Mouse (Mus musculus): ENCODE measurements around the gene Yes1. TPM values are rescaled to one million over a fixed set of nuclear protein-coding genes. Genes with fewer than 3 reads are reported as not detected.

The Yes1 gene
- polyA plus RNA-seq, 1 experiment from 2014 or later, result 26.9 TPM

DNA sequence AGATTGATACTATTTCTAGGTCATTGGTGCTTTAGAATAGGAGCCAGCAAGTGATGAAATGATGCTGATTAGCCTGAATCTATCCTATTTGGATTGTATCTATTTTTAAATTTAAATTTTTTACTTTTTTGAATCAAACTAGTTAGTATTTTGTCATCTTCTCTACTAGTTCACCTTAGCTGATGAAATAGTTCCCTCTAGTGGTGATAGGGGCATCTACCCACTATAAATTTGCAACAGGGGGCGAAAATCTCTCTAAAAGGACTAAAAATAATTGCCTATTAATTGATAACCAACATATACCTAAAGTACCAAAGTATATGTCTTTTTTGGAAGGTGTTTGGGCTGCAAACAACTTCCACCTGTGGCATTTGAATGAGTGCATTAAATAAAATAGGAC is 46.4 kb downstream of the Yes1 start:
- no peaks in the 10 kb centered on the region for H3K9me3 ChIP-seq (ENCODE audit: control insufficient read depth, low read length)
- H3K4me3 ChIP-seq (ENCODE audit: low read length), result no peak overlapping the region
- no peak overlapping the region for H3K4me2 ChIP-seq (ENCODE audit: low read depth, low read length)
- H3K27me3 ChIP-seq (replicated peaks; ENCODE audit: control insufficient read depth, insufficient read depth, low read length), result no peaks in the 10 kb centered on the region
- H3K4me1 ChIP-seq (ENCODE audit: control insufficient read depth, insufficient read depth, low read length), result no peaks in the 10 kb centered on the region
- no peak overlapping the region for H3K27ac ChIP-seq (ENCODE audit: low read length)
- H3K9ac ChIP-seq (ENCODE audit: low read depth, low read length), result no peak overlapping the region
- WGBS, result 52% methylated on average over 1 of the region's 1 CpGs
- ATAC-seq, result no peak
- no peaks in the 10 kb centered on the region; the same call in 1 of the 2 replicates for H3K36me3 ChIP-seq (ENCODE audit: control insufficient read depth, insufficient read depth, low read length)

DNA sequence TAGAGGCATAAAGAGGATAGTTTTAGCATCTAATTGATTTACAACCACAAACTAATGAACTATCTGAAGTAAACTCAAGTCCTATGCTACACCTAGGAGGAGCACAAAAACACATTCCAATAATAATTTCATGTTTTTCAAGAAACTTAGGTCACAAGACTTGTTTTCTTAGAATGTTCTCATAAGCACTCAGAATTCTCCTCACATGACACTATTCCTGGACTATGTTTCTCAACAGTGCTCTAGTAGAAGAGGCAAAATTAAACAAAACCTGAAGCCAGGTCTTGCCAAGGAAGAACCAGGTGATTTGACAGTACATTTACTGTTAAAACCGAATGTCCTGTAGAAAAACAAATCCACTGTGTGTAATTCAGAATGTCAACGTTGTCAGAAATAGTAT is 71.5 kb downstream of the Yes1 start:
- no peak overlapping the region for H3K4me3 ChIP-seq (ENCODE audit: low read length)
- no peak overlapping the region for H3K4me2 ChIP-seq (ENCODE audit: low read depth, low read length)
- H3K4me1 ChIP-seq (ENCODE audit: control insufficient read depth, insufficient read depth, low read length), result no peaks in the 10 kb centered on the region
- H3K27me3 ChIP-seq (replicated peaks; ENCODE audit: control insufficient read depth, insufficient read depth, low read length), result no peaks in the 10 kb centered on the region
- ATAC-seq, result no peak
- H3K36me3 ChIP-seq (ENCODE audit: control insufficient read depth, insufficient read depth, low read length), result peaks cover 5% of the 10 kb centered on the region; the same call in 1 of the 2 replicates
- 56% methylated on average over 2 of the region's 2 CpGs for WGBS
- H3K9me3 ChIP-seq (ENCODE audit: control insufficient read depth, low read length), result no peaks in the 10 kb centered on the region
- H3K27ac ChIP-seq (ENCODE audit: low read length), result no peak overlapping the region; the same call in 1 of the 2 replicates
- H3K9ac ChIP-seq (ENCODE audit: low read depth, low read length), result no peak overlapping the region

- H3K9me3 ChIP-seq (ENCODE audit: control insufficient read depth, low read length), result no peaks in the 10 kb centered on the region
- H3K9ac ChIP-seq (ENCODE audit: low read depth, low read length), result no peak overlapping the region; the same call in 1 of the 2 replicates
- WGBS, result 53% methylated on average over 2 of the region's 2 CpGs
- H3K27me3 ChIP-seq (replicated peaks; ENCODE audit: control insufficient read depth, insufficient read depth, low read length), result no peaks in the 10 kb centered on the region
- H3K4me3 ChIP-seq (ENCODE audit: low read length), result no peak overlapping the region
- no peak for ATAC-seq
- H3K4me1 ChIP-seq (ENCODE audit: control insufficient read depth, insufficient read depth, low read length), result no peaks in the 10 kb centered on the region
- H3K27ac ChIP-seq (ENCODE audit: low read length), result no peak overlapping the region
- no peaks in the 10 kb centered on the region for H3K36me3 ChIP-seq (ENCODE audit: control insufficient read depth, insufficient read depth, low read length)
- no peak overlapping the region for H3K4me2 ChIP-seq (ENCODE audit: low read depth, low read length)
These were observed 82.4 kb downstream of the Yes1 start for GRCm38 (mm10) chr5:32693411-32693810.

GRCm38 (mm10) chr5:32697208-32697867 is 86.4 kb downstream of the Yes1 start:
- 47% methylated on average over 5 of the region's 5 CpGs for WGBS
- ATAC-seq, result peak; percentile 96
- peak overlapping the region; percentile 71 for H3K27ac ChIP-seq (ENCODE audit: low read length)
- H3K4me1 ChIP-seq (ENCODE audit: control insufficient read depth, insufficient read depth, low read length), result no peaks in the 10 kb centered on the region
- H3K36me3 ChIP-seq (ENCODE audit: control insufficient read depth, insufficient read depth, low read length), result no peaks in the 10 kb centered on the region
- H3K9me3 ChIP-seq (ENCODE audit: control insufficient read depth, low read length), result no peaks in the 10 kb centered on the region
- no peak overlapping the region for H3K9ac ChIP-seq (ENCODE audit: low read depth, low read length)
- no peak overlapping the region for H3K4me2 ChIP-seq (ENCODE audit: low read depth, low read length)
- no peak overlapping the region for H3K4me3 ChIP-seq (ENCODE audit: low read length)
- H3K27me3 ChIP-seq (replicated peaks; ENCODE audit: control insufficient read depth, insufficient read depth, low read length), result no peaks in the 10 kb centered on the region

DNA sequence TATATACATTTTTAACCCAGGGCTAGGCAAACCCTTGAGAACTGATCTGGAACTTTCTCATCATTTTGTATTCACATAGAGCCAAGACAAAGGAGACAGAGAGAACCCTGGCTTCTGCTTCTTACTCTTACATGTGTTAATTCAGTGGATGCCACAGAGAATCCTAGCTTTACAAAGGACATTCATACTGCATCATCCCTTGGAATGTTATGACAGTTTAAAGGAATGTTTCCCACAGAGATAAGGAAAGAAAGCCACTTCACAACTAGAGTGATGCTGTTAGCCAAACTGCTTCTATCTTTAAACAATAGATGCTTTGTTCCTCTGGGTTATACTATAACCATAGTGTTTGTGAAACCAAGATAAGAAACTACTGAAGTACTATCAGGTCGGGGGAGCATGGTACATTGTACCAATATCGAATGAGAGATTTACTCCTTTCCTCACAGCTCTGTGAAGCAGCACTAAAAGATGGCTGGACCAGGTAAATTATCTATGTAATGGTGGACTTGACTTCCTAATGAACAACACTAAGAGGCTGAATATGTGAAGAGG is 95.3 kb downstream of the Yes1 start:
- Histone ChIP-seq H3K27ac (ENCODE audit: low read length) (peak overlapping the region; percentile 9; the same call in 1 of the 2 replicates), H3K9ac (ENCODE audit: low read depth, low read length) (no peak overlapping the region), H3K4me1 (ENCODE audit: control insufficient read depth, insufficient read depth, low read length) (0 out of 2 replicates have a peak, but pooled peaks cover 5% of the 10 kb centered on the region), H3K4me2 (ENCODE audit: low read depth, low read length) (no peak overlapping the region), H3K36me3 (ENCODE audit: control insufficient read depth, insufficient read depth, low read length) (no peaks in the 10 kb centered on the region), H3K9me3 (ENCODE audit: control insufficient read depth, low read length) (no peaks in the 10 kb centered on the region), H3K4me3 (ENCODE audit: low read length) (no peak overlapping the region), H3K27me3 (replicated peaks; ENCODE audit: control insufficient read depth, insufficient read depth, low read length) (no peaks in the 10 kb centered on the region)
- WGBS, result 42% methylated on average over 2 of the region's 2 CpGs
- peak; percentile 88 for ATAC-seq

GRCm38 (mm10) chr5:32711485-32711884 is 100.5 kb downstream of the Yes1 start:
- Histone ChIP-seq H3K27me3 (replicated peaks; ENCODE audit: control insufficient read depth, insufficient read depth, low read length) (no peaks in the 10 kb centered on the region), H3K9ac (ENCODE audit: low read depth, low read length) (no peak overlapping the region), H3K36me3 (ENCODE audit: control insufficient read depth, insufficient read depth, low read length) (no peaks in the 10 kb centered on the region), H3K9me3 (ENCODE audit: control insufficient read depth, low read length) (no peaks in the 10 kb centered on the region), H3K4me2 (ENCODE audit: low read depth, low read length) (no peak overlapping the region), H3K27ac (ENCODE audit: low read length) (no peak overlapping the region; the same call in 1 of the 2 replicates), H3K4me3 (ENCODE audit: low read length) (no peak overlapping the region), H3K4me1 (ENCODE audit: control insufficient read depth, insufficient read depth, low read length) (0 out of 2 replicates have a peak, but pooled peaks cover 8% of the 10 kb centered on the region)
- WGBS, result 77% methylated on average over 5 of the region's 5 CpGs
- ATAC-seq, result no peak

GRCm38 (mm10) chr5:32712221-32713041 is 101.5 kb downstream of the Yes1 start:
- no peaks in the 10 kb centered on the region for H3K9me3 ChIP-seq (ENCODE audit: control insufficient read depth, low read length)
- no peaks in the 10 kb centered on the region for H3K36me3 ChIP-seq (ENCODE audit: control insufficient read depth, insufficient read depth, low read length)
- no peak for ATAC-seq
- peak overlapping the region; percentile 71 for H3K4me3 ChIP-seq (ENCODE audit: low read length)
- H3K9ac ChIP-seq (ENCODE audit: low read depth, low read length), result no peak overlapping the region
- H3K4me2 ChIP-seq (ENCODE audit: low read depth, low read length), result peak overlapping the region; percentile 71; the same call in 1 of the 2 replicates
- H3K4me1 ChIP-seq (ENCODE audit: control insufficient read depth, insufficient read depth, low read length), result 0 out of 2 replicates have a peak, but pooled peaks cover 8% of the 10 kb centered on the region
- 69% methylated on average over 4 of the region's 4 CpGs for WGBS
- H3K27me3 ChIP-seq (replicated peaks; ENCODE audit: control insufficient read depth, insufficient read depth, low read length), result no peaks in the 10 kb centered on the region
- H3K27ac ChIP-seq (ENCODE audit: low read length), result peak overlapping the region; percentile 97

DNA sequence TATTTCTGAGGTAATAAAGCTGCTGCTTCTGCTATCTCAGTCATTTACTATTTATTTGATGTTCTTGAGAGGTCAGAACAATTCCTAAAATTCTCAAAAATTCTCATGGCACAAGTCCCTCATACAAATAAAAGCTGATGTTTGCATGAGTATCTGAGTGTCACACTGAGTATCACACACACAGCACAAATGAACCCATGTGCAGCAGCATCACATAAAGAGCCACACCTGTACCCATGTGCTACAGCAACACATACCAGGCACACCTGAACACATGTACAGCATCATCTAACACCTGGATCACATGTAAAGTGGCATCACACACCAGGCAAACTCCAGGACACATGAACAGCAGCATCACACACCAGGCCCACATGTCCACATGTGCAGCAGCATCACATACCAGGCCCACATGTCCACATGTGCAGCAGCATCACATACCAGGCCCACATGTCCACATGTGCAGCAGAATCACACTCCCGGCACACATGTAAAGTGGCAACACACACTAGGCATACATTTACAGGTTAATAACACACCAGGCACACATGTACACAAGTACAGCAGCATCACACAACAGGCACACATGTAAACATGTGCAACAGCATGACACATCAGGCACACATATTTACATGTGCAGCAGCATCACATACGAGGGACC is 102.2 kb downstream of the Yes1 start:
- H3K4me1 ChIP-seq (ENCODE audit: control insufficient read depth, insufficient read depth, low read length), result 0 out of 2 replicates have a peak, but pooled peaks cover 6% of the 10 kb centered on the region
- H3K36me3 ChIP-seq (ENCODE audit: control insufficient read depth, insufficient read depth, low read length), result no peaks in the 10 kb centered on the region
- ATAC-seq, result 0 out of 2 replicates have a peak, but pooled peaks have one; percentile 0
- peak overlapping the region; percentile 97 for H3K27ac ChIP-seq (ENCODE audit: low read length)
- peak overlapping the region; percentile 71 for H3K4me2 ChIP-seq (ENCODE audit: low read depth, low read length)
- no peaks in the 10 kb centered on the region for H3K27me3 ChIP-seq (replicated peaks; ENCODE audit: control insufficient read depth, insufficient read depth, low read length)
- peak overlapping the region; percentile 71 for H3K4me3 ChIP-seq (ENCODE audit: low read length)
- H3K9ac ChIP-seq (ENCODE audit: low read depth, low read length), result peak overlapping the region; percentile 80
- H3K9me3 ChIP-seq (ENCODE audit: control insufficient read depth, low read length), result no peaks in the 10 kb centered on the region
- 27% methylated on average over 2 of the region's 2 CpGs for WGBS

All from intestine, embryonic 16.5 days (tissue).